Mouse (Mus musculus) thymus, adult 2 months (tissue): ENCODE results near the gene Fam160b1. TPM values are rescaled to one million over a fixed set of nuclear protein-coding genes. Genes with fewer than 3 reads are reported as not detected.

Experiments used
- DNase-seq: peaks from one replicate; pipeline ENCODE4 v3.0.0; 2021
- H3K27ac ChIP-seq: fragments of 200-500 bp; 2 replicates; pipeline ENCODE4 v1.5.1; 2012; ENCODE audit warnings: low read length, control low read depth; ENCODE audit not compliant: control insufficient read depth, insufficient read depth
- H3K27me3 ChIP-seq: fragments of 200-500 bp; 2 replicates; pipeline ENCODE4 v1.6.1; 2012; ENCODE audit warnings: mild to moderate bottlenecking, low read length, moderate library complexity, mixed read lengths; ENCODE audit not compliant: control insufficient read depth, insufficient read depth
- H3K36me3 ChIP-seq: fragments of 200-500 bp; 2 replicates; pipeline ENCODE4 v1.6.1; 2012; ENCODE audit warnings: mild to moderate bottlenecking, low read length, moderate library complexity; ENCODE audit not compliant: control insufficient read depth, insufficient read depth
- H3K4me1 ChIP-seq: fragments of 200-500 bp; replicated peaks from 2 replicates; pipeline ENCODE4 v1.6.1; 2012; ENCODE audit warnings: low read length; ENCODE audit not compliant: control insufficient read depth, insufficient read depth
- H3K4me3 ChIP-seq: fragments of 200-500 bp; 2 replicates; pipeline ENCODE4 v1.5.1; 2012; ENCODE audit warnings: mild to moderate bottlenecking, low read length, control low read depth, moderate library complexity; ENCODE audit not compliant: control insufficient read depth, insufficient read depth
- CTCF ChIP-seq: fragments of 200-500 bp; IDR thresholded peaks from 2 replicates; pipeline ENCODE4 v1.5.1; 2012; ENCODE audit warnings: mild to moderate bottlenecking, control low read depth, low read length, moderate library complexity, borderline replicate concordance; ENCODE audit not compliant: control insufficient read depth, poor library complexity, insufficient read depth; ENCODE audit errors: extremely low read depth
- POLR2A ChIP-seq: fragments of 200-500 bp; IDR thresholded peaks from 2 replicates; pipeline ENCODE4 v1.6.1; 2012; ENCODE audit warnings: mild to moderate bottlenecking, low read length, control low read depth, moderate library complexity; ENCODE audit not compliant: control insufficient read depth, poor library complexity, insufficient read depth; ENCODE audit errors: extremely low read depth
- WGBS: fragments of 180-500 bp; shearing (Covaris S2); methylation state at CpG from one replicate; pipeline ENCODE4 v1.1.7; 2018; 5-methylcytosine and 5-hydroxymethylcytosine counted together
- polyA plus RNA-seq: library from polyadenylated mRNA; depleted of rRNA; stranded (reverse); fragments of >200 nt; gene quantifications from 2 replicates; pipeline ENCODE4 v1.2.3, GENCODE M21; 2012

Fam160b1 gene
- polyA plus RNA-seq, 1 experiment, result 28.3 TPM

DNA sequence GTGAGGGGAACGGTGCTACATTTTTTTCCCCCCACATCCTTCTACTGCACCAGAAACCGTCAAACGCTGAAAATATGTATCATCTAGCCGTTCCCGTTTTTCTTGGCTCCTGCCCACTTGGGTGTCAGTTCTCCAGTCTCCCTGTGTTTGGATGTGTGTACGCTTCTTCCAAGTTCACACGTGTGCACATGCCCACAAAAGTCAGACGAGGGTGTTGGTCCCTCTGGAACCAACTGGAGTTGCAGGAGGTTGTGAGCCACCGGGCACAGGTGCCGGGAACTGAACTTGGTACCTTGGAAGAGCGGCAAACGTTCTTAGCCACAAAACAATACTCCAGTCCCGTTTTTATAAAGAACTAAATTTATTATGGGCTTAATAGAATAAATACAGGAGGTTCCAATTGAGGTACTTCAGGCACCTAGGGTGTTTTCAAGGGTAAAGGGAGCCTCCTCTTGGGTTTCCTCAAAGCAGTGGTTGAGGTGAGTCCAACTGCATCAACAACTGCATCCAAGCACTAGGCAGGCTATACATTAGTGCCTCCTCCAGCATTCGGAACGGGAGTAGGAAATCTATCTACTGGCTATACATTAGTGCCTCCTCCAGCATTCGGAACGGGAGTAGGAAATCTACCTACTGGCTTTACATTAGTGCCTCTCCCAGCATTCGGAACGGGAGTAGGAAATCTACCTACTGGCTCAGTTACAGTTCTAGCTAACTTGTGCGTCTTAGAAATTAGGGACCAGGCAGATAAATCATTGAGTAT is 1.5 kb upstream of the Fam160b1 start:
- WGBS, result 59% methylated on average over 20 of the region's 20 CpGs
- Histone ChIP-seq H3K4me1 (peaks cover 51% of the 10 kb centered on the region), H3K4me3 (peak overlapping the region; percentile 63), H3K27ac (peak overlapping the region; percentile 90), H3K27me3 (no peaks in the 10 kb centered on the region), H3K36me3 (no peaks in the 10 kb centered on the region)
- DNase-seq, result no peak
- TF ChIP-seq CTCF, result no peak
- no peak for TF ChIP-seq POLR2A

DNA sequence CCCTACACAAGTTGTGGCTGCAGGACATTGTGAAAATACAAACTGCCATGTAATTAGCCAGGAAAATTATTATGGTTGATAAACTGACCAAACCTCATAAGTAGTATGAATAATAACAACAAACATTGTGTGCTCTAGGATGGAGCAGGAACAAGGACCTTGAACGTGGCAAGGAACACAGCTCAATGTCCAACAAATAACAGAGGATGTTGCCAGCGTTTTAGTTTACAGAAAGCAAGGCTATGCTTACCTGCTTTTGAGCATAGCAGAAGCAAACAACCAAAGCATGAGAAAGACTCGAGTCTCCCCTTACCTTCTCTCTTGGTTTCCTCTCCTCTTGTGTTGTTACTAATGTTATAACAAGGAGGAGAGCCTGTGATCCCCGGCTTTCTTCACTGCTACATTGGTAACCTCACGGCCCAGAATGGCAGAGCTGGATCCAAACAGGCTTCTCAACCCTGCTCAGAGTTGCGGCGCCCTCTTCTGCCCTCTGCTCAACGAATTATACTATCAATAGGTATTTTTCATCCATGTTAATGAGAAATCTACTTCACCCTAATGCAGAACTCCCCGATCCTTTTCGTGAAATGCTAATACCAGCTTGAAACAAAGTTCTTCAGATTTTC is 666 bp upstream of the Fam160b1 start:
- TF ChIP-seq POLR2A, result no peak
- no peak for TF ChIP-seq CTCF
- Histone ChIP-seq H3K4me3 (peak overlapping the region; percentile 26), H3K36me3 (no peaks in the 10 kb centered on the region), H3K27me3 (no peaks in the 10 kb centered on the region), H3K27ac (peak overlapping the region; percentile 57), H3K4me1 (peaks cover 50% of the 10 kb centered on the region)
- peak; percentile 64 for DNase-seq
- 2% methylated on average over 10 of the region's 10 CpGs for WGBS

- DNase-seq, result peak; percentile 61
- Histone ChIP-seq H3K27me3 (no peaks in the 10 kb centered on the region), H3K36me3 (no peaks in the 10 kb centered on the region), H3K4me3 (peak overlapping the region; percentile 92), H3K4me1 (peaks cover 51% of the 10 kb centered on the region), H3K27ac (peak overlapping the region; percentile 76)
- TF ChIP-seq CTCF (no peak), POLR2A (peak; percentile 21; the same call in 1 of the 2 replicates)
- under 1% methylated on average over 65 of the region's 78 CpGs for WGBS
These were observed 855 bp downstream of the Fam160b1 start for GRCm38 (mm10) chr19:57361131-57361938.

GRCm38 (mm10) chr19:57361939-57362307 is 1.4 kb downstream of the Fam160b1 start:
- H3K36me3 ChIP-seq, result no peaks in the 10 kb centered on the region
- H3K4me1 ChIP-seq, result peaks cover 50% of the 10 kb centered on the region
- 7% methylated on average over 3 of the region's 3 CpGs for WGBS
- peak overlapping the region; percentile 76; the same call in 1 of the 2 replicates for H3K27ac ChIP-seq
- DNase-seq, result no peak
- TF ChIP-seq POLR2A, result no peak
- TF ChIP-seq CTCF, result no peak
- H3K4me3 ChIP-seq, result peak overlapping the region; percentile 92
- H3K27me3 ChIP-seq, result no peaks in the 10 kb centered on the region

DNA sequence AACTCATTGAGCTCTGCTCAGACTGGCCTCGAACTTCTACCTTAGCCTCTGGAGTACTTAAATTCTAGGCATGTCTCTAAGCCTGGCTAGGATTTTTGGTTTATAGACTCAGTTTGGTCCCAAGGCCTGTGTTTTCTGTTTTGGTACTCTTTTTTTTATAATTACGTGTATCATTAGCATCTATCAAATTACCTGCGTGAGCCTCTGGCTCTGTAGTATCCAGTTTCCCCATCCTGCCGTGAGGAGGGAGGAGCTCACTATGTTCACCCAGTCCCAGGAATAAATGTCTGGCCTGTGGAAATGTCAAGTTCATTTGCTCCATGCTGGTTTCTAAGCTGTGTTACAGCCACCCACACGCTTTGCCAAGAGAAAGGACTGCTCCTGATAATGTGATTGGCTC is 2.1 kb downstream of the Fam160b1 start:
- Histone ChIP-seq H3K27me3 (no peaks in the 10 kb centered on the region), H3K27ac (no peak overlapping the region), H3K4me3 (no peak overlapping the region), H3K4me1 (peaks cover 49% of the 10 kb centered on the region), H3K36me3 (no peaks in the 10 kb centered on the region)
- no peak for DNase-seq
- WGBS, result 72% methylated on average over 5 of the region's 5 CpGs
- TF ChIP-seq CTCF (no peak), POLR2A (no peak)

- no peak for DNase-seq
- Histone ChIP-seq H3K27me3 (no peaks in the 10 kb centered on the region), H3K4me3 (no peak overlapping the region), H3K27ac (no peak overlapping the region), H3K36me3 (no peaks in the 10 kb centered on the region), H3K4me1 (peaks cover 48% of the 10 kb centered on the region)
- 66% methylated on average over 7 of the region's 7 CpGs for WGBS
- no peak for TF ChIP-seq CTCF
- no peak for TF ChIP-seq POLR2A
These were observed 2.6 kb downstream of the Fam160b1 start for GRCm38 (mm10) chr19:57363076-57363475.
